ENCODE assay signal across 7 mouse cellular contexts in genomic region chr11:98682811-98683210, GRCm38 (mm10). TPM values are rescaled to one million over a fixed set of nuclear protein-coding genes. Genes with fewer than 3 reads are reported as not detected.
DNase-seq lines count a peak whose midpoint lies in the region; ATAC-seq lines count a peak whose summit lies in the region.

No protein-coding gene starts in this region.

- H3K27me3 ChIP-seq in megakaryocyte, embryonic 14.5 days (replicated peaks): no peaks in the 10 kb centered on the region
- no peaks in the 10 kb centered on the region for H3K27me3 ChIP-seq in embryonic facial prominence, embryonic 15.5 days
- H3K27me3 ChIP-seq in limb, embryonic 13.5 days: no peaks in the 10 kb centered on the region
- no peaks in the 10 kb centered on the region for H3K27me3 ChIP-seq in stomach, embryonic 15.5 days (replicated peaks)

- H3K4me2 ChIP-seq in embryonic facial prominence, embryonic 15.5 days (replicated peaks): peak overlapping the region; percentile 70
- H3K4me2 ChIP-seq in limb, embryonic 13.5 days (replicated peaks): peak overlapping the region; percentile 88
- H3K4me2 ChIP-seq in stomach, embryonic 15.5 days: peak overlapping the region; percentile 72

- no peak for DNase-seq in gastrocnemius, postnatal 10 days
- DNase-seq in adipocyte (ENCODE audit: low spot score): no peak

- no peak for ATAC-seq in megakaryocyte, adult 5-6 weeks (ENCODE audit: poor library complexity, severe bottlenecking)
- ATAC-seq in embryonic facial prominence, embryonic 15.5 days (ENCODE audit: insufficient number of reproducible peaks, low FRiP score, low TSS enrichment, low read depth): no peak
- peak; percentile 4; the same call in 1 of the 2 replicates for ATAC-seq in limb, embryonic 13.5 days (ENCODE audit: low FRiP score, low read depth)
- ATAC-seq in stomach, embryonic 15.5 days (ENCODE audit: insufficient read depth, low FRiP score, low read depth): 0 out of 2 replicates have a peak, but pooled peaks have one; percentile 2

- H3K27ac ChIP-seq in embryonic facial prominence, embryonic 15.5 days (replicated peaks): peak overlapping the region; percentile 83
- peak overlapping the region; percentile 52; the same call in 1 of the 2 replicates for H3K27ac ChIP-seq in limb, embryonic 13.5 days
- H3K27ac ChIP-seq in stomach, embryonic 15.5 days: peak overlapping the region; percentile 79

- H3K4me1 ChIP-seq in megakaryocyte, embryonic 14.5 days: peaks cover 45% of the 10 kb centered on the region
- peaks cover 7% of the 10 kb centered on the region for H3K4me1 ChIP-seq in embryonic facial prominence, embryonic 15.5 days
- H3K4me1 ChIP-seq in limb, embryonic 13.5 days: peaks cover 16% of the 10 kb centered on the region
- H3K4me1 ChIP-seq in stomach, embryonic 15.5 days: peaks cover 12% of the 10 kb centered on the region

- peak overlapping the region; percentile 96 for H3K9ac ChIP-seq in embryonic facial prominence, embryonic 15.5 days
- H3K9ac ChIP-seq in limb, embryonic 13.5 days: peak overlapping the region; percentile 99
- peak overlapping the region; percentile 100 for H3K9ac ChIP-seq in stomach, embryonic 15.5 days

- H3K4me3 ChIP-seq in megakaryocyte, embryonic 14.5 days (replicated peaks): peak overlapping the region; percentile 100
- H3K4me3 ChIP-seq in embryonic facial prominence, embryonic 15.5 days (replicated peaks): peak overlapping the region; percentile 78
- peak overlapping the region; percentile 99 for H3K4me3 ChIP-seq in limb, embryonic 13.5 days
- peak overlapping the region; percentile 98 for H3K4me3 ChIP-seq in stomach, embryonic 15.5 days (replicated peaks)

- H3K9me3 ChIP-seq in megakaryocyte, embryonic 14.5 days: no peaks in the 10 kb centered on the region
- no peaks in the 10 kb centered on the region for H3K9me3 ChIP-seq in embryonic facial prominence, embryonic 15.5 days (replicated peaks)
- H3K9me3 ChIP-seq in limb, embryonic 13.5 days: no peaks in the 10 kb centered on the region
- H3K9me3 ChIP-seq in stomach, embryonic 15.5 days: no peaks in the 10 kb centered on the region

- H3K36me3 ChIP-seq in megakaryocyte, embryonic 14.5 days (replicated peaks; ENCODE audit: low read length): peaks cover 37% of the 10 kb centered on the region
- H3K36me3 ChIP-seq in embryonic facial prominence, embryonic 15.5 days: peaks cover 29% of the 10 kb centered on the region
- peaks cover 28% of the 10 kb centered on the region for H3K36me3 ChIP-seq in limb, embryonic 13.5 days
- H3K36me3 ChIP-seq in stomach, embryonic 15.5 days: peaks cover 21% of the 10 kb centered on the region

- WGBS in embryonic facial prominence, embryonic 15.5 days: 0% methylated on average over 23 of the region's 23 CpGs
- under 1% methylated on average over 23 of the region's 23 CpGs for WGBS in limb, embryonic 13.5 days
- WGBS in stomach, embryonic 15.5 days: under 1% methylated on average over 23 of the region's 23 CpGs

RNA-seq across cellular contexts. Expression of gene Psmd3, which starts 0.5 kb away (rescaled TPM):
- 128 and 167 TPM in 2 replicates for polyA plus RNA-seq in megakaryocyte, embryonic 14.5 days (2012; ENCODE audit: insufficient read depth, low replicate concordance)
- total RNA-seq in megakaryocyte, adult 5-6 weeks (2015): 21.7 and 22.6 TPM in 2 replicates
- total RNA-seq in megakaryocyte, adult 5-6 weeks (2017): 34.6 and 43.1 TPM in 2 replicates
- polyA plus RNA-seq in embryonic facial prominence, embryonic 15.5 days (2015; fragmentation: Nextera tagmentation; extraction: Ambion mirVana): 204 and 214 TPM in 2 replicates
- polyA plus RNA-seq in limb, embryonic 13.5 days (2015; fragmentation: Nextera tagmentation; extraction: Ambion mirVana): 210 and 212 TPM in 2 replicates
- 180 and 190 TPM in 2 replicates for polyA plus RNA-seq in stomach, embryonic 15.5 days (2015; fragmentation: Nextera tagmentation; extraction: Ambion mirVana)
- total RNA-seq in gastrocnemius, postnatal 10 days (2021): 100 to 1,000 TPM; 112 to 113 TPM

RNA-seq across cellular contexts. Expression of gene Csf3, which starts 18.3 kb away (rescaled TPM):
- polyA plus RNA-seq in megakaryocyte, embryonic 14.5 days (2012; ENCODE audit: insufficient read depth, low replicate concordance): not detected in 2 replicates
- not detected in 2 replicates for total RNA-seq in megakaryocyte, adult 5-6 weeks (2015)
- not detected in 2 replicates for total RNA-seq in megakaryocyte, adult 5-6 weeks (2017)
- polyA plus RNA-seq in embryonic facial prominence, embryonic 15.5 days (2015; fragmentation: Nextera tagmentation; extraction: Ambion mirVana): 0.12 and 0.31 TPM in 2 replicates
- polyA plus RNA-seq in limb, embryonic 13.5 days (2015; fragmentation: Nextera tagmentation; extraction: Ambion mirVana): not detected in 2 replicates
- polyA plus RNA-seq in stomach, embryonic 15.5 days (2015; fragmentation: Nextera tagmentation; extraction: Ambion mirVana): not detected in 2 replicates
- not detected for total RNA-seq in gastrocnemius, postnatal 10 days (2021)

RNA-seq across cellular contexts. Expression of gene Gsdma, which starts 18.7 kb away (rescaled TPM):
- polyA plus RNA-seq in megakaryocyte, embryonic 14.5 days (2012; ENCODE audit: insufficient read depth, low replicate concordance): 2.2 and 3.4 TPM in 2 replicates
- total RNA-seq in megakaryocyte, adult 5-6 weeks (2015): 0.25 TPM in 1 of 2 replicates, not detected in the other
- not detected in 2 replicates for total RNA-seq in megakaryocyte, adult 5-6 weeks (2017)
- polyA plus RNA-seq in embryonic facial prominence, embryonic 15.5 days (2015; fragmentation: Nextera tagmentation; extraction: Ambion mirVana): 11.8 and 14.0 TPM in 2 replicates
- polyA plus RNA-seq in limb, embryonic 13.5 days (2015; fragmentation: Nextera tagmentation; extraction: Ambion mirVana): 0.10 and 0.13 TPM in 2 replicates
- 0.18 and 0.80 TPM in 2 replicates for polyA plus RNA-seq in stomach, embryonic 15.5 days (2015; fragmentation: Nextera tagmentation; extraction: Ambion mirVana)
- not detected for total RNA-seq in gastrocnemius, postnatal 10 days (2021)

RNA-seq across cellular contexts. Expression of gene Gsdma2, which starts 36.3 kb away (rescaled TPM):
- polyA plus RNA-seq in megakaryocyte, embryonic 14.5 days (2012; ENCODE audit: insufficient read depth, low replicate concordance): not detected in 2 replicates
- total RNA-seq in megakaryocyte, adult 5-6 weeks (2015): not detected in 2 replicates
- total RNA-seq in megakaryocyte, adult 5-6 weeks (2017): not detected in 2 replicates
- not detected in 2 replicates for polyA plus RNA-seq in embryonic facial prominence, embryonic 15.5 days (2015; fragmentation: Nextera tagmentation; extraction: Ambion mirVana)
- not detected in 2 replicates for polyA plus RNA-seq in limb, embryonic 13.5 days (2015; fragmentation: Nextera tagmentation; extraction: Ambion mirVana)
- polyA plus RNA-seq in stomach, embryonic 15.5 days (2015; fragmentation: Nextera tagmentation; extraction: Ambion mirVana): 0.21 TPM in 1 of 2 replicates, not detected in the other
- not detected for total RNA-seq in gastrocnemius, postnatal 10 days (2021)

RNA-seq across cellular contexts. Expression of gene Med24, which starts 46.4 kb away (rescaled TPM):
- 40.2 and 55.7 TPM in 2 replicates for polyA plus RNA-seq in megakaryocyte, embryonic 14.5 days (2012; ENCODE audit: insufficient read depth, low replicate concordance)
- total RNA-seq in megakaryocyte, adult 5-6 weeks (2015): 17.9 and 21.5 TPM in 2 replicates
- 22.6 and 31.3 TPM in 2 replicates for total RNA-seq in megakaryocyte, adult 5-6 weeks (2017)
- polyA plus RNA-seq in embryonic facial prominence, embryonic 15.5 days (2015; fragmentation: Nextera tagmentation; extraction: Ambion mirVana): 52.3 and 53.3 TPM in 2 replicates
- 56.0 and 61.0 TPM in 2 replicates for polyA plus RNA-seq in limb, embryonic 13.5 days (2015; fragmentation: Nextera tagmentation; extraction: Ambion mirVana)
- 36.4 and 39.7 TPM in 2 replicates for polyA plus RNA-seq in stomach, embryonic 15.5 days (2015; fragmentation: Nextera tagmentation; extraction: Ambion mirVana)
- total RNA-seq in gastrocnemius, postnatal 10 days (2021): 10 to 100 TPM; 47.8 to 52.5 TPM

Comparison
In these comparisons a context has a peak if more than half of its experiments do, and no peak if none do; other contexts are left out.
1. ATAC-seq: peak in limb, embryonic 13.5 days (single experiment) and stomach, embryonic 15.5 days (single experiment); none in megakaryocyte, adult 5-6 weeks (single experiment) and embryonic facial prominence, embryonic 15.5 days (single experiment).
2. Peak in every context shown above with its lines, with median percentiles within 50 percentile points of each other: H3K4me3 ChIP-seq, H3K27ac ChIP-seq, H3K4me2 ChIP-seq and H3K9ac ChIP-seq.